Mouse (Mus musculus): ENCODE data around the gene Zdhhc21. TPM values are rescaled to one million over a fixed set of nuclear protein-coding genes. Genes with fewer than 3 reads are reported as not detected.
A peak's percentile ranks its signal among the peaks of the same experiment; 100 is the strongest.

The Zdhhc21 gene
- polyA plus RNA-seq, 1 experiment from 2014 or later: 20.2 TPM

DNA sequence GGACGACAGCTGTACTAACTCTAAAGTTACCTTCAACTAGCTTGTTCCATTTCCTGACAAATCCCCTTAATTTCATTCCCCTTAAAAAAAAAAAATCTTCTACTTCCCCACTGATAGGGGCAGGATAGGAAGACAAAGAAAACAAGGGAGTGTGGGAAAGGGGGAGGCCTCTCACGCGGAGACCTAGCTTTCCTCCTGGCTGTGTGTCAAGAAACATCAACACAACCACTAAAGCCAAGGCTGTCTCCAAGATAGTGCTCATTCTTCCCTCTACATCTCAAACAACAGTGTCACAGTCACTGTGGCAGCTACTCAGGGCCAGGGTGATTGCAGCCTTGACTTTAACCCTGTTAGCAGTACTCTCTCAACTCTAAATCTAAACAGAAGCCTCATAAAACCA is 808 bp upstream of the Zdhhc21 start:
- 51% methylated on average over 3 of the region's 3 CpGs for WGBS
- H3K4me3 ChIP-seq (ENCODE audit: low read depth, low read length): no peak overlapping the region
- H3K4me1 ChIP-seq (ENCODE audit: control insufficient read depth, insufficient read depth, low read length): no peaks in the 10 kb centered on the region
- no peak overlapping the region for H3K27ac ChIP-seq (ENCODE audit: low read length)
- no peak overlapping the region for H3K9ac ChIP-seq (replicated peaks; ENCODE audit: low read depth, low read length)
- H3K9me3 ChIP-seq (ENCODE audit: control insufficient read depth, low read depth, low read length): no peaks in the 10 kb centered on the region
- ATAC-seq (ENCODE audit: insufficient number of reproducible peaks, insufficient read depth, low FRiP score, low read depth): no peak
- H3K36me3 ChIP-seq (ENCODE audit: control insufficient read depth, insufficient read depth, low read length): no peaks in the 10 kb centered on the region
- H3K4me2 ChIP-seq (replicated peaks; ENCODE audit: low read depth, low read length): no peak overlapping the region
- no peaks in the 10 kb centered on the region for H3K27me3 ChIP-seq (ENCODE audit: control insufficient read depth, insufficient read depth, low read length)

DNA sequence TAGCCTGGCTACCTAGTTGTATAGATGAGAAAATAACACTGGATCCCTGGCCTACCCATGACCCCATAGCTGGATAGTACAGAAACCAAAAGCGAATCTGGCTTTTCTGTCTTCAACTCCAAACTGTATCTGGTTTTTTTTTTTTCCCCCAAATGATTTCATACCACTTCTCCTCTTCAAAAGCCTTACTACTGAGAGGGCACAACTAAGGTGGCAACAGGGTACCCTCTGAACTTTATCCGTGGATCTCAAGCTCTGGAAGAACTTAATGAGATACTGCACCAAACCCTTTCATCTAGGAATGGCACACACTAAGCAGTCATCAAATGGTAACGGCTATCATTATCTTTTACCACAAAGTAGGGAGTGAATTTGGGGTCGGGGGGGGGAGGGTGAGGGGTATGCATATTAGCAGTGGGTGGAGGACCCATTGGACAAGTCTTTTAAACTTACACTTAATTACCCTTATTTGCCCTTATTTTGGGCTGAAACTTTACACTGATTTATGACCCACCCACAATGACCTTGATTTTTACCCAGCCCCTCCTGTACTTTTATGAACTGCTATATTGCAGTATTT is 1.2 kb downstream of the Zdhhc21 start:
- no peaks in the 10 kb centered on the region for H3K9me3 ChIP-seq (ENCODE audit: control insufficient read depth, low read depth, low read length)
- H3K27ac ChIP-seq (ENCODE audit: low read length): no peak overlapping the region; the same call in 1 of the 2 replicates
- H3K36me3 ChIP-seq (ENCODE audit: control insufficient read depth, insufficient read depth, low read length): no peaks in the 10 kb centered on the region
- ATAC-seq (ENCODE audit: insufficient number of reproducible peaks, insufficient read depth, low FRiP score, low read depth): no peak
- H3K4me2 ChIP-seq (replicated peaks; ENCODE audit: low read depth, low read length): peak overlapping the region; percentile 67
- no peaks in the 10 kb centered on the region for H3K27me3 ChIP-seq (ENCODE audit: control insufficient read depth, insufficient read depth, low read length)
- peak overlapping the region; percentile 84 for H3K4me3 ChIP-seq (ENCODE audit: low read depth, low read length)
- no peaks in the 10 kb centered on the region for H3K4me1 ChIP-seq (ENCODE audit: control insufficient read depth, insufficient read depth, low read length)
- H3K9ac ChIP-seq (replicated peaks; ENCODE audit: low read depth, low read length): peak overlapping the region; percentile 78; the same call in 1 of the 2 replicates
- WGBS: 31% methylated on average over 4 of the region's 4 CpGs

DNA sequence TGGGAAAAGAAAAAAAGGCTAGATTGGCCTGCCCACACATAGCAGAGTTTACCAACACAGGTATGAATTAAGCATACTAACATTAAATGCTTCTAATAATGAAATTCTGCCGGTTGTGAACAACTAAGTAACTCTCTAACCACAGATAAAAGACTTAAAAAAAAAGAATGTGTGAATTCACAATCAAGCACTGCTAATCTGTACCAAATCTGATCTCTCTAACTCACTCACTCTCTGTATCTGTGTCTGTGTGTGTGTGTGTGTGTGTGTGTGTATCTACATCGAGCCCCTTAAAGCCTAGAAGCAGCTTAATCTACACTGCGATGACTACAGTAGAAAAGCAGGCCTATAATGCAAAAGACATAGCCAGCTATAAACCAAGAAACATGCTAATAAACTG is 2.8 kb downstream of the Zdhhc21 start:
- Histone ChIP-seq H3K4me1 (ENCODE audit: control insufficient read depth, insufficient read depth, low read length) (no peaks in the 10 kb centered on the region), H3K27ac (ENCODE audit: low read length) (no peak overlapping the region), H3K4me3 (ENCODE audit: low read depth, low read length) (no peak overlapping the region), H3K9ac (replicated peaks; ENCODE audit: low read depth, low read length) (no peak overlapping the region), H3K4me2 (replicated peaks; ENCODE audit: low read depth, low read length) (no peak overlapping the region), H3K27me3 (ENCODE audit: control insufficient read depth, insufficient read depth, low read length) (no peaks in the 10 kb centered on the region), H3K9me3 (ENCODE audit: control insufficient read depth, low read depth, low read length) (no peaks in the 10 kb centered on the region), H3K36me3 (ENCODE audit: control insufficient read depth, insufficient read depth, low read length) (no peaks in the 10 kb centered on the region)
- ATAC-seq (ENCODE audit: insufficient number of reproducible peaks, insufficient read depth, low FRiP score, low read depth): no peak
- WGBS: 91% methylated on average over 3 of the region's 3 CpGs

DNA sequence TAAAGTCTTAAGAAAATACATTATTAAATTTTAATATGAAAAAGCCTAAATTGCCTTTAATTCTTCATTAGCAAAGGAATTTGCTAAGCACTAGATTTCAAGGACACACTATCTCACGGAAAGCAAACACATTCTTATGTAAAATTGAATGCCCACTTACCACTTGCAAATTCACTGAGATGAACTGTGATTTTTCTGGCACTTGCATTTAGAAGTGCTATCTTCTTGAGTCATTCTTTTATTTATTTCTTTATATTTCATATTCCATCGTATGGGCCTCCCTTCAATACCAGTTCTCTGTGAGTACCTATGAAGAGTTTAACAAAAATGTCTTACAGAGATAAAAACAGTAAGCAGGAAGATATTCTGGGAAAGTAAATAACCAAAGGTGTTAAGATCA is 5.9 kb downstream of the Zdhhc21 start:
- H3K9me3 ChIP-seq (ENCODE audit: control insufficient read depth, low read depth, low read length): no peaks in the 10 kb centered on the region
- H3K4me3 ChIP-seq (ENCODE audit: low read depth, low read length): no peak overlapping the region
- no peak overlapping the region for H3K9ac ChIP-seq (replicated peaks; ENCODE audit: low read depth, low read length)
- H3K27me3 ChIP-seq (ENCODE audit: control insufficient read depth, insufficient read depth, low read length): no peaks in the 10 kb centered on the region
- H3K4me1 ChIP-seq (ENCODE audit: control insufficient read depth, insufficient read depth, low read length): 0 out of 2 replicates have a peak, but pooled peaks cover 2% of the 10 kb centered on the region
- no peak overlapping the region for H3K27ac ChIP-seq (ENCODE audit: low read length)
- no peak for ATAC-seq (ENCODE audit: insufficient number of reproducible peaks, insufficient read depth, low FRiP score, low read depth)
- no peaks in the 10 kb centered on the region for H3K36me3 ChIP-seq (ENCODE audit: control insufficient read depth, insufficient read depth, low read length)
- 85% methylated on average over 2 of the region's 2 CpGs for WGBS
- no peak overlapping the region for H3K4me2 ChIP-seq (replicated peaks; ENCODE audit: low read depth, low read length)

DNA sequence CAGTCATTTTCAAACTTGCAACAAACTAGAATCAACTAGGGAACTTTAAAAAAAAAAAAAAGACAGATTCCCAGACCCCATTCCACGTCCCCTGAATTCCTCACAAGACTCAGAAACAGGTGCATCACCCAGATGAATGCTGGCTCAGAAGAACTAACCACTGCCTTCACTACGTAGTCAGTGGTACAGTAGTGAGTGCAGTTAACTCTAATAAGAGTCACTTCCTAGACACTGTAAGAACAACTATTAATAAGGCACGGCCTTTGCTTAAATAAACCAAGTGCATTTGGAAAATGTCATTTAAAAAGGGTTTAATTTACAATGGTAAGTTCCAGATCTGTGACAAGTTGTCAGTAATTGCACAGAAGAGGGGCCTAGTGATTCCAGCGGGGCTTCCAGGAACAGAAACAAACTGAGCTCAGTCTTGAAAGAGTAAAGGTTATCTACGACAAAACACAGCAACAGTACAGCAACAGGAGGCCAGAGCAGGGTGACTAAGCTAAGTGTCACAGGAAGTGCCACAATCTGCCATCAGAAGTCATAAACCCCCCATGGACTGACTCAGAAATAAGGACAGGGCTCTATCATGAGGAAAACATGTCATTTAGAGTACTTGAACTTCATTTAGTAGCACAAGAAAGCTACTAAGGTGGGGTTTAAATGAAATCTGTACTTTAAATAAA is 11.1 kb downstream of the Zdhhc21 start:
- H3K4me3 ChIP-seq (ENCODE audit: low read depth, low read length): no peak overlapping the region
- H3K27me3 ChIP-seq (ENCODE audit: control insufficient read depth, insufficient read depth, low read length): no peaks in the 10 kb centered on the region
- no peak overlapping the region for H3K9ac ChIP-seq (replicated peaks; ENCODE audit: low read depth, low read length)
- H3K27ac ChIP-seq (ENCODE audit: low read length): no peak overlapping the region
- no peak for ATAC-seq (ENCODE audit: insufficient number of reproducible peaks, insufficient read depth, low FRiP score, low read depth)
- H3K4me1 ChIP-seq (ENCODE audit: control insufficient read depth, insufficient read depth, low read length): 0 out of 2 replicates have a peak, but pooled peaks cover 4% of the 10 kb centered on the region
- H3K36me3 ChIP-seq (ENCODE audit: control insufficient read depth, insufficient read depth, low read length): peaks cover 3% of the 10 kb centered on the region; the same call in 1 of the 2 replicates
- WGBS: 46% methylated on average over 5 of the region's 5 CpGs
- H3K9me3 ChIP-seq (ENCODE audit: control insufficient read depth, low read depth, low read length): no peaks in the 10 kb centered on the region
- no peak overlapping the region for H3K4me2 ChIP-seq (replicated peaks; ENCODE audit: low read depth, low read length)

DNA sequence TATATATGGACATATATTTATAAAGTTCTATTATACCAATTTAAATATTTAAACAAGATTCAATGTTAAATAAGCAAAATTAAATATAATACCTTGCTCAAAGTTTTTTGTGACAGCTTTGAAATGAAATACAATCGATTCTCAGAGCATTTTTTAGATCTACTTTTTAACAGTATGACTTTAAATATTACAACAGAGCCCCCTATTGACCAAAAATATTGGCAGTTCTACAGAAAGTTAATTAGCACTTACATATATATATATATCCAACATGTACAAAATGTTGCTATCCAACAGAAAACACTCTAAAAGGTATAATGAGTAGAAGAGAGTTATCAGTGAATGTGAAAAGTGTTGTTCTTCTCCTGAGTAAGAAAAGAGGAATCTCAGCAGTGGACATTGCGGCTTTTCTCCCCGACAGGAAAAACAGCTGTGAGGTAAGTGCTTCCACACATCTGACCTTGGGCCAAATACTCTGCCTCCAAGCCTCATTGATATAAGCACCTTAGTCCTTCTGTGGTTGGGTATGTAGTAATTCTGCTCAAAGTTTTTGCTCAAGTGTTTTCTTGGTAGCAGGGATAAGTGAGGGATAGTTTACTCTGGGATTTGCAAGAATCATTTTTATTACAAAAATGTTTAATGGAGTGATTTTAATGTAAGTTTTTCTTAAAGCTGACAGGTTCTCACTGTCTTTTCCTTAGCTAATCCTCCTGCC is 22.1 kb downstream of the Zdhhc21 start:
- H3K27ac ChIP-seq (ENCODE audit: low read length): no peak overlapping the region
- H3K9me3 ChIP-seq (ENCODE audit: control insufficient read depth, low read depth, low read length): no peaks in the 10 kb centered on the region
- WGBS: 78% methylated on average over 3 of the region's 3 CpGs
- ATAC-seq (ENCODE audit: insufficient number of reproducible peaks, insufficient read depth, low FRiP score, low read depth): no peak
- no peak overlapping the region for H3K9ac ChIP-seq (replicated peaks; ENCODE audit: low read depth, low read length)
- H3K4me2 ChIP-seq (replicated peaks; ENCODE audit: low read depth, low read length): no peak overlapping the region
- H3K4me1 ChIP-seq (ENCODE audit: control insufficient read depth, insufficient read depth, low read length): no peaks in the 10 kb centered on the region
- peaks cover 2% of the 10 kb centered on the region for H3K36me3 ChIP-seq (ENCODE audit: control insufficient read depth, insufficient read depth, low read length)
- no peak overlapping the region for H3K4me3 ChIP-seq (ENCODE audit: low read depth, low read length)
- H3K27me3 ChIP-seq (ENCODE audit: control insufficient read depth, insufficient read depth, low read length): no peaks in the 10 kb centered on the region

DNA sequence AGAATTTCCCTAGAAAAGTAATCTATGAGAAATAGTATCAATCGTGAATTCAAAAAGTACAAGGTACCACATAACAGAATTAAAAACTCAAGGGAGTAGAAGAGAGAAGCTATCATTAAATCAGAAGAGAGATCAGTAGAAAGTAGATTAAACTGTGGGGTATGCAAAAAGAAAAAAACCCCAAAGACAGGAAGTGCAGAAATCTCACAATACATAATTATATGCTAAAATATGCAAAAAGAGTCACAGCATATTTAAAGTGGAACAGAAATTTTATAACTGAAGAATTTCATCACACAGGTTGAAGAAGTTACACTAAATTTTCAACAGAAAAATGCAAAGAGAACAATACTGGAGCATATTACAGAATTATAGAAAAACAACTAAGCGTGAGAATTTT is 28.6 kb downstream of the Zdhhc21 start:
- no peaks in the 10 kb centered on the region for H3K9me3 ChIP-seq (ENCODE audit: control insufficient read depth, low read depth, low read length)
- H3K27ac ChIP-seq (ENCODE audit: low read length): no peak overlapping the region
- no peaks in the 10 kb centered on the region for H3K4me1 ChIP-seq (ENCODE audit: control insufficient read depth, insufficient read depth, low read length)
- H3K4me2 ChIP-seq (replicated peaks; ENCODE audit: low read depth, low read length): no peak overlapping the region
- ATAC-seq (ENCODE audit: insufficient number of reproducible peaks, insufficient read depth, low FRiP score, low read depth): no peak
- H3K36me3 ChIP-seq (ENCODE audit: control insufficient read depth, insufficient read depth, low read length): peaks cover 5% of the 10 kb centered on the region
- H3K27me3 ChIP-seq (ENCODE audit: control insufficient read depth, insufficient read depth, low read length): no peaks in the 10 kb centered on the region
- no peak overlapping the region for H3K9ac ChIP-seq (replicated peaks; ENCODE audit: low read depth, low read length)
- no peak overlapping the region for H3K4me3 ChIP-seq (ENCODE audit: low read depth, low read length)
- WGBS: over 99% methylated on average over 2 of the region's 2 CpGs

DNA sequence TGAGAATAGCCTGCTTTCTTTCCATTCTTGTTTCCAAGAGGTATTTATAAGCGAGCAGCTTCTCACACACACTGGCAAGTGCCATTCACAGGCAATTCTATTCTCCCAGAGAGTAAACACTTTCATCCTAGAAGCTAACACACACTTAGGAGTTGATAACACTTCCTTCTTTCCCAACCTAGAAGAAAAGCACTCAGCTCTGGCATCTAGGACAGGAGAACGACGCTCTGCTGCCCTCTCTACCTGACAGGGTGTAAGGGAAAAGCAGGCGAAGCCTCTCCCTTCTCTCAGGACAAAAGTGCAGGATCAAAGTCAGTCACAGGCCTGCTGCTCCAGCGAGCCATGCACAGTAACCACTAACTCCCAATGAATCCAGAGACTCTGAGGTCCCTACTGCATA is 30.3 kb downstream of the Zdhhc21 start:
- Histone ChIP-seq H3K9ac (replicated peaks; ENCODE audit: low read depth, low read length) (no peak overlapping the region), H3K4me3 (ENCODE audit: low read depth, low read length) (no peak overlapping the region), H3K36me3 (ENCODE audit: control insufficient read depth, insufficient read depth, low read length) (peaks cover 5% of the 10 kb centered on the region; the same call in 1 of the 2 replicates), H3K27me3 (ENCODE audit: control insufficient read depth, insufficient read depth, low read length) (no peaks in the 10 kb centered on the region), H3K27ac (ENCODE audit: low read length) (no peak overlapping the region), H3K9me3 (ENCODE audit: control insufficient read depth, low read depth, low read length) (no peaks in the 10 kb centered on the region), H3K4me2 (replicated peaks; ENCODE audit: low read depth, low read length) (no peak overlapping the region), H3K4me1 (ENCODE audit: control insufficient read depth, insufficient read depth, low read length) (no peaks in the 10 kb centered on the region)
- no peak for ATAC-seq (ENCODE audit: insufficient number of reproducible peaks, insufficient read depth, low FRiP score, low read depth)
- 37% methylated on average over 5 of the region's 5 CpGs for WGBS
